ENCODE assay signal across 12 mouse cellular contexts in genomic region chr4:136220133-136220775, GRCm38 (mm10). TPM values are rescaled to one million over a fixed set of nuclear protein-coding genes. Genes with fewer than 3 reads are reported as not detected.
DNase-seq lines count a peak whose midpoint lies in the region; ATAC-seq and TF ChIP-seq lines count a peak whose summit lies in the region.
"Had no signal": no experiment of that assay in that cellular context is flagged by ENCODE, and none has a peak within 500 bp of the region (broad histone marks: within the 10 kb centered on the region; RNA-seq: fewer than 3 reads in every experiment).

No protein-coding gene starts in this region.

- H3K4me2 ChIP-seq in heart, embryonic 11.5 days = peak overlapping the region; percentile 53
- peak overlapping the region; percentile 50 for H3K4me2 ChIP-seq in lung, embryonic 16.5 days (ENCODE audit: low read depth, low read length)

- H3K9me3 ChIP-seq in heart, embryonic 11.5 days (replicated peaks; ENCODE audit: control insufficient read depth, low read length) = no peaks in the 10 kb centered on the region
- no peaks in the 10 kb centered on the region for H3K9me3 ChIP-seq in ES-E14 (ENCODE audit: control insufficient read depth, insufficient read depth, low read depth, low read length)
- no peaks in the 10 kb centered on the region for H3K9me3 ChIP-seq in lung, embryonic 16.5 days (ENCODE audit: control insufficient read depth, low read length)

- no peaks in the 10 kb centered on the region for H3K36me3 ChIP-seq in heart, embryonic 11.5 days (ENCODE audit: control insufficient read depth, insufficient read depth, low read length)
- H3K36me3 ChIP-seq in ES-E14 (ENCODE audit: control insufficient read depth, insufficient read depth, low read length, poor library complexity, severe bottlenecking) = no peaks in the 10 kb centered on the region
- H3K36me3 ChIP-seq in lung, embryonic 16.5 days (ENCODE audit: control insufficient read depth, insufficient read depth, low read length) = no peaks in the 10 kb centered on the region

- H3K9ac ChIP-seq in heart, embryonic 11.5 days (ENCODE audit: low read depth, low read length) = no peak overlapping the region
- peak overlapping the region; percentile 31; the same call in 1 of the 2 replicates for H3K9ac ChIP-seq in ES-E14 (ENCODE audit: insufficient read depth, low read depth, low read length, poor library complexity, severe bottlenecking)
- peak overlapping the region; percentile 53 for H3K9ac ChIP-seq in lung, embryonic 16.5 days (ENCODE audit: low read length)

- DNase-seq in heart, postnatal 4 days = no peak
- no peak for DNase-seq in ES-E14 (ENCODE audit: low read depth, low spot score)
- peak; percentile 62 for DNase-seq in forelimb bud, embryonic 11.5 days (ENCODE audit: low read depth, low spot score)
- DNase-seq in urinary bladder, postnatal 10 days (ENCODE audit: low spot score) = no peak
- no peak for DNase-seq in left cerebral cortex, postnatal 25 days (ENCODE audit: low spot score in 2 of 2)
- DNase-seq: adrenal gland, postnatal 25 days; right cerebral cortex, adult 18-20 months had no signal

- H3K4me3 ChIP-seq in heart, embryonic 11.5 days (ENCODE audit: low read depth, low read length) = peak overlapping the region; percentile 21
- H3K4me3 ChIP-seq in ES-E14 (ENCODE audit: insufficient read depth in 1 of 2, low read depth in 1 of 2, low read length in 2 of 2, poor library complexity in 1 of 2, severe bottlenecking in 1 of 2) = peak overlapping the region; percentile 36 to 41; a peak in 3 of 4 replicates
- peak overlapping the region; percentile 25 for H3K4me3 ChIP-seq in lung, embryonic 16.5 days (ENCODE audit: low read length)

- H3K27me3 ChIP-seq in heart, embryonic 11.5 days (ENCODE audit: control insufficient read depth, insufficient read depth, low read length) = peaks cover 7% of the 10 kb centered on the region
- no peaks in the 10 kb centered on the region for H3K27me3 ChIP-seq in lung, embryonic 16.5 days (ENCODE audit: control insufficient read depth, insufficient read depth, low read depth, low read length)

- H3K4me1 ChIP-seq in heart, embryonic 11.5 days (ENCODE audit: control insufficient read depth, insufficient read depth, low read length) = peaks cover 18% of the 10 kb centered on the region
- H3K4me1 ChIP-seq in ES-E14 (ENCODE audit: control insufficient read depth in 2 of 2, insufficient read depth in 2 of 2, low read length in 2 of 2, poor library complexity in 1 of 2) = peaks cover 2 to 31% of the 10 kb centered on the region in 2 experiments; a peak in 3 of 4 replicates
- H3K4me1 ChIP-seq in lung, embryonic 16.5 days (replicated peaks; ENCODE audit: control insufficient read depth, insufficient read depth, low read length) = peaks cover 32% of the 10 kb centered on the region

- in situ Hi-C loops in ES-E14 (cut with MboI; ENCODE audit: low sequenced_read_pairs in 2 of 2, unreplicated experiment in 2 of 2) = no loop called here

- H3K27ac ChIP-seq in heart, embryonic 11.5 days (ENCODE audit: low read depth, low read length) = no peak overlapping the region
- H3K27ac ChIP-seq in ES-E14 (ENCODE audit: insufficient read depth, low read depth, low read length, poor library complexity, severe bottlenecking) = no peak overlapping the region
- H3K27ac ChIP-seq in lung, embryonic 16.5 days (ENCODE audit: low read length) = peak overlapping the region; percentile 92
- H3K27ac ChIP-seq: macrophage had no signal

- 6% methylated on average over 17 of the region's 17 CpGs for WGBS in heart, embryonic 11.5 days (ENCODE audit: insufficient replicate concordance)
- 14% methylated on average over 17 of the region's 17 CpGs for WGBS in lung, embryonic 16.5 days

- intact Hi-C loops in left cerebral cortex, postnatal 25 days (cut with DNase I) = no loop called here

- ATAC-seq in heart, embryonic 11.5 days (replicated peaks; ENCODE audit: insufficient number of reproducible peaks, low FRiP score, low TSS enrichment) = no peak
- ATAC-seq in lung, embryonic 16.5 days (ENCODE audit: low read depth) = peak; percentile 85
- ATAC-seq in activated CD4-positive, CD25-positive, alpha-beta regulatory T cell, adult 4 months = no peak

TF ChIP-seq in ES-E14, 5 proteins besides CTCF, POLR2A, EP300 and RAD21:
- no peak for TF ChIP-seq CHD2 (IDR thresholded peaks at IDR 0.05; ENCODE audit: low read depth, low read length)
- TF ChIP-seq ZNF384 (IDR thresholded peaks at IDR 0.05; ENCODE audit: low read depth, low read length) = no peak
- TF ChIP-seq HCFC1 (IDR thresholded peaks at IDR 0.05; ENCODE audit: borderline replicate concordance, insufficient read depth, low read length) = no peak
- TF ChIP-seq ZC3H11A (IDR thresholded peaks at IDR 0.05; ENCODE audit: borderline replicate concordance, low read depth, low read length) = no peak
- no peak for TF ChIP-seq MAFK (IDR thresholded peaks at IDR 0.05; ENCODE audit: insufficient read depth, low read depth, low read length)
TF ChIP-seq in ES-E14: peak in this region for 0.

RNA-seq across cellular contexts. Expression of gene Asap3, which starts 14.1 kb away (rescaled TPM):
- polyA plus RNA-seq in heart, embryonic 11.5 days (2014; fragmentation: Nextera tagmentation; extraction: Ambion mirVana) = 1.8 and 2.1 TPM in 2 replicates
- 1 to 10 TPM; 3.3 to 3.7 TPM for total RNA-seq in heart, postnatal 4 days (2021)
- total RNA-seq in ES-E14 (2012; rRNA removed) = 4.7 and 8.1 TPM in 2 replicates
- 8.2 and 9.1 TPM in 2 replicates for polyA plus RNA-seq in lung, embryonic 16.5 days (2015; fragmentation: Nextera tagmentation; extraction: Ambion mirVana)
- 1 to 10 TPM; 3.1 to 3.2 TPM for total RNA-seq in left cerebral cortex, postnatal 25 days (2021)
- polyA plus RNA-seq in activated CD4-positive, CD25-positive, alpha-beta regulatory T cell, adult 4 months (2017; shearing (Covaris generic)) = under 1 TPM in 1 of 2 experiments, not detected in 1; 0.25 TPM

RNA-seq across cellular contexts. Expression of gene Tcea3, which starts 27.3 kb away (rescaled TPM):
- 56.4 and 56.7 TPM in 2 replicates for polyA plus RNA-seq in heart, embryonic 11.5 days (2014; fragmentation: Nextera tagmentation; extraction: Ambion mirVana)
- 10 to 100 TPM; 55.2 to 56.7 TPM for total RNA-seq in heart, postnatal 4 days (2021)
- total RNA-seq in ES-E14 (2012; rRNA removed) = 75.1 and 104 TPM in 2 replicates
- polyA plus RNA-seq in lung, embryonic 16.5 days (2015; fragmentation: Nextera tagmentation; extraction: Ambion mirVana) = 20.3 and 22.9 TPM in 2 replicates
- total RNA-seq in left cerebral cortex, postnatal 25 days (2021) = under 1 TPM; 0.57 to 0.76 TPM
- polyA plus RNA-seq in activated CD4-positive, CD25-positive, alpha-beta regulatory T cell, adult 4 months (2017; shearing (Covaris generic)) = under 1 TPM in 1 of 2 experiments, not detected in 1; 0.58 TPM
- total RNA-seq: hematopoietic stem cell, adult 5-6 weeks had no signal
- polyA plus RNA-seq: macrophage had no signal

RNA-seq across cellular contexts. Expression of gene E2f2, which starts 48.1 kb away (rescaled TPM):
- polyA plus RNA-seq in heart, embryonic 11.5 days (2014; fragmentation: Nextera tagmentation; extraction: Ambion mirVana) = 4.8 and 5.8 TPM in 2 replicates
- 1 to 10 TPM; 5.8 to 9.7 TPM for total RNA-seq in heart, postnatal 4 days (2021)
- 7.5 and 9.8 TPM in 2 replicates for total RNA-seq in ES-E14 (2012; rRNA removed)
- polyA plus RNA-seq in lung, embryonic 16.5 days (2015; fragmentation: Nextera tagmentation; extraction: Ambion mirVana) = 18.4 and 18.8 TPM in 2 replicates
- total RNA-seq in left cerebral cortex, postnatal 25 days (2021) = 1 to 10 TPM in 1 of 2 experiments, under 1 TPM in 1; 0.66 to 1.2 TPM
- 10 to 100 TPM; 22.0 to 34.6 TPM for polyA plus RNA-seq in activated CD4-positive, CD25-positive, alpha-beta regulatory T cell, adult 4 months (2017; shearing (Covaris generic))

Comparison
In these comparisons a context has a peak if more than half of its experiments do, and no peak if none do; other contexts are left out.
1. RNA of gene Tcea3, which starts 27.3 kb away (total RNA-seq): 75.1 to 104 TPM in ES-E14 and 55.2 to 56.7 TPM in heart, postnatal 4 days; 0.57 to 0.76 TPM in left cerebral cortex, postnatal 25 days; every median in the first group is over 10 times any median in the second.
2. Peak in every context shown above with its lines, with median percentiles within 50 percentile points of each other: H3K4me3 ChIP-seq.